Mouse (Mus musculus): Measurements from ENCODE around the gene Asah2. TPM values are rescaled to one million over a fixed set of nuclear protein-coding genes. Genes with fewer than 3 reads are reported as not detected.
"Not testable (repeated sequence)": the region's sequence is repeated elsewhere in the genome, so short reads cannot be mapped to it uniquely, and the experiment has no call there.

The Asah2 gene
- total RNA-seq (2017): 23.3 and 31.3 TPM in 2 replicates

DNA sequence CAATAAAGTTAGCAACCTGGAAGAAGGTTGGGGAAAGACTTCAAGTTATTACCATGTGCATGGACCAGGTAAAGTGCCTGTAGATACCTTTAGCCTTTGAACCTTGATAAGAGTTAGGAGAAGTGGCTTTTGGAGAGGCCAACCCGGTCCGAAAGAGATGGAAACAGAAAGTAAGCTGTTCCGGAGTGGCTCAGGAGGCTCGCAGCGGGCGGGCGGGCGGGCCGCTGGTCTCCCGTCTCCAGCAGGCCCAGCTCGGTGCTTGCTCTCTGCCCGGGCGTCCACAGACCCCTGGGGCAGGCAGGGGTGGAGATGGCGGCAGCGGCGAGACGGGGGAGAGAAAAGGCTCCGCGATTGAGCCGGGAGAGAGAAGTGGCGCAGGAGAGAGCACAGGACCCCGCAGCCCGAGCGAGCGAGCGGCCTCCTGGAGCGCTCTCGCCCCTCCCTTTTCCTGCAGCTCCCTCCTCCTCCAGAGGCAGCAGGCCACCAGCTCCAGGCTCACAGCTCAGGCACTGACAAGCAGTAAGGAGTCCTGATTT is at the start of gene Asah2:
Asah2 (minus strand) TSS at position 441 of the 536 bp plus-strand sequence.
- ATAC-seq (replicated peaks in 1 of 2; ENCODE audit: insufficient read depth in 1 of 2, low FRiP score in 2 of 2, low TSS enrichment in 1 of 2, low read depth in 1 of 2, poor library complexity in 2 of 2, severe bottlenecking in 2 of 2): peak; percentile 83 to 87

DNA sequence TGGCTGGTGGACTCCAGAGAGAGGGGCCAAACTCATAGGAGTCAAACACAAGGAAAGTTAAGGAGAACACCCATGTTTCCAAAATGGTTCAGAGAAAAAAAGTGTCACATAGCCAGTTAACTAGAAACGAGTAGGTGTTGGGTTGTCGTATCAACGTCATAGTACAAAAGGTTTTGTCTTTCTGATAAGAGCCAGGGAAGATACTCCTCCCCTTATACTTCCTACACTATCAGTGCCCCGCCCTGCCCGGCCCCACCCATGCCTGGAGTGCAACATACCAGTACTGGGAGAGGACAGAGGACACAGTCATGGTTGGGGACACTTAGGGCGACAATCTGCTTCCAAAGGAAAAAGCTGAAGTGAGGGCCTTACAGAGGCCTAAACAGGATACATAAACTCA is 49.0 kb upstream of the Asah2 start:
- ATAC-seq (replicated peaks in 1 of 2; ENCODE audit: insufficient read depth in 1 of 2, low FRiP score in 2 of 2, low TSS enrichment in 1 of 2, low read depth in 1 of 2, poor library complexity in 2 of 2, severe bottlenecking in 2 of 2): no peak

DNA sequence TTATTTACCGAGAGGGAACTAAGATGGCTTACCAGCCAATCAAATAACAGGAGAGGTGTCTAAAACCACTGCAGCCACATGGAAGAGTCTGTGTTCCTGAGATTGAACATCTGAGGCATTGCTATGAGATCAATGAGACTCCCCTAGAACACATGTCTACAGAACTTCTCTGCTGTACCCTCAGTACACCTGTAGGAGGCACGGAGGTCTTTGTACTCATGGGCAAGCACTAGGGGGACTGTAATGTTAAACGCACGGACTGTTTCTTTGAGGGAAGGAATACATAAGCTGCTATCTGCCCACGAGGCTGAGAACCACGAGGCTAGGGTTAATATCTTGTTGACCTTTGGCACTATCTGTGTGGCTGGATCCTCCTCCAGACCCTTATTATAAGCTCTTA is 44.5 kb upstream of the Asah2 start:
- no peak for ATAC-seq (replicated peaks in 1 of 2; ENCODE audit: insufficient read depth in 1 of 2, low FRiP score in 2 of 2, low TSS enrichment in 1 of 2, low read depth in 1 of 2, poor library complexity in 2 of 2, severe bottlenecking in 2 of 2)

DNA sequence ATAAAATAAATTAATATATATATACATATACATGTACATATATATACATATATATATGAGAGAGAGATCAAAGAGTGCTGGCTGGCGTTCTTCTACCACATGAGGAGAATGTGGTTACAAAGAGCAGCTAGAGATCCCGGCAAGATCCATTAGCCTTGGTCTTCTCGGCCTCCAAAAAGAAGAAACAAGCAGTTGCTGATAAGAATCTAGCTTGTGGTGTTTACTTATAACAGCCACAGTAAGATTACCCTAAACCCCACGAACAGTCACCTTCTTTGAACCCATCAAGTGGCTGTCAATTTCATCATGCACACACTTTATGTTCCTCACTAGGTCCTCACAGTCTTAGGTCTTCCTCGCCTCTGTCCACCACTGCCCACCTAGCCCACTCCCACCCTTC is 40.7 kb upstream of the Asah2 start:
- ATAC-seq (replicated peaks in 1 of 2; ENCODE audit: insufficient read depth in 1 of 2, low FRiP score in 2 of 2, low TSS enrichment in 1 of 2, low read depth in 1 of 2, poor library complexity in 2 of 2, severe bottlenecking in 2 of 2): peak; percentile 36 to 59; a peak in 3 of 4 replicates

DNA sequence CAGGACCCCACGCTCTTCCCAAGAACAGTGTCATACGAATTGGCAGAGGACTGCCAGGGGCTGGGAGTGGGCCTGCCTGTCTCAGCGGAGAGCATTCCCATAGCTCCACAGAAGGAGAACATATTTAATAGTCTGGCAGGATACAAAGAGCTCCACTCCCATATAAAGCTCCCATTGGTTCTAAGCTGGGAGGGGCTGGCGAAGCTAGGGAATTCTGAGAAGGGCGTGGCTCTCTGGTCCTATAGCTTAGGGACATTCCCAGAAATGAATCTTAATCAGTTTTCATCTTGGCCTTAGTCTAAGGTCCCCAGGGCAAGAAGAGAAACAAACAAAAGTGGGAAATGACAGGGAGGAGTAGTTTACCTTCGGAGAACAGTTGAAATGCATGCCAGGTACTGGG is 34.4 kb upstream of the Asah2 start:
- ATAC-seq (replicated peaks in 1 of 2; ENCODE audit: insufficient read depth in 1 of 2, low FRiP score in 2 of 2, low TSS enrichment in 1 of 2, low read depth in 1 of 2, poor library complexity in 2 of 2, severe bottlenecking in 2 of 2): no peak

DNA sequence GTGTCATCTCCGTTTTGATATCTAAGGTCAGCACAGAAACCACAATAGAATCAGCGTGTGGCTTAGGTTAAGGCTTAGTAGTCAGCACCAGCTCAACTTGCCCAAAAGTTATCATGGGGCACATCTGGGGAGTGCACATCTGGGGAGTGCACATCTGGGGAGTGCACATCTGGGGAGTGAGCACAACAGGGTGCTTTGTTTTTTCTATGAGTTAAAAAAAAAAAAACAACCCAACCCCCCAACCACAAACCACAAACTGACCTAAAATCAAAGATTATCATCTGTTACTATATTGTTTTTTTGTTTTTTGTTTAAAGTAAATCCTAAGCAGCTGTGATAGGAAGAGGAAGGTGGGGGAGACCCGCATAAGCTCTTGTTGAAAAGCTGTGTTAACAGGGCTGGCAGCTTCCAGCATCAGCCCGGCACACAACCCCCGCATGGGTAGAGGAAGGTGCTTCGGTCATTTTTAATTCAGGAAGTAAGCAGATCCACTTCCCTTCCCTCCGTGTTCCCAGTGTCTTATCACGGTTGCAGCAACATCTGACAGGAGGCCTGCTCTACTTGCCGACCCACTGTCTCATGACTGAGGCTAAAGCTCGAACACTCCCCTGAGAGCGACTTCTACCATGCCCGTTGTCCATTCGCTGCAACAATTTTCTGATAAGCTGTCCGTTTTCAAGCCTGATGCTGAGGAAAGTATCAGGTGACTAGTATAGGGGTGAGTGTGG is 30.5 kb upstream of the Asah2 start:
- ATAC-seq (replicated peaks in 1 of 2; ENCODE audit: insufficient read depth in 1 of 2, low FRiP score in 2 of 2, low TSS enrichment in 1 of 2, low read depth in 1 of 2, poor library complexity in 2 of 2, severe bottlenecking in 2 of 2): peak; percentile 22 to 33; a peak in 2 of 4 replicates

DNA sequence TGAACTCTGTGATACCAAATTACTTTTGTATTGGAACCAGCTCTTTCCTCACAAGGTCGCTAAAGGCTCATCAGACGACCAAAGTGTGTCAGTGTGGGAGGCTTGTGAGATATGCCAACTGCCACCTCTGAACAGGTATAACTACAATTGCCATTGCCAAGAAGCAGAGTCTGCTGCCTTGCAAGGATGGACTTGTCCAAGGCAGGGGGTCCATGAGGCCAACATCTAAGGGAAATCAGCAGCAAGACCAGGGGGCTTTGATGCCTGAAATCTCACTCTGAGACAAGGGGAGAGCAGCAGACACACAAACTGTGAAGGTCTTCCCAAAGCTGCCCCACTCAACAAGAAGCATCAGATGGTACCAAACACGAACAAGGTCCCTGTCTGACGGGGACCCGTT is 29.9 kb upstream of the Asah2 start:
- ATAC-seq (replicated peaks in 1 of 2; ENCODE audit: insufficient read depth in 1 of 2, low FRiP score in 2 of 2, low TSS enrichment in 1 of 2, low read depth in 1 of 2, poor library complexity in 2 of 2, severe bottlenecking in 2 of 2): no peak

DNA sequence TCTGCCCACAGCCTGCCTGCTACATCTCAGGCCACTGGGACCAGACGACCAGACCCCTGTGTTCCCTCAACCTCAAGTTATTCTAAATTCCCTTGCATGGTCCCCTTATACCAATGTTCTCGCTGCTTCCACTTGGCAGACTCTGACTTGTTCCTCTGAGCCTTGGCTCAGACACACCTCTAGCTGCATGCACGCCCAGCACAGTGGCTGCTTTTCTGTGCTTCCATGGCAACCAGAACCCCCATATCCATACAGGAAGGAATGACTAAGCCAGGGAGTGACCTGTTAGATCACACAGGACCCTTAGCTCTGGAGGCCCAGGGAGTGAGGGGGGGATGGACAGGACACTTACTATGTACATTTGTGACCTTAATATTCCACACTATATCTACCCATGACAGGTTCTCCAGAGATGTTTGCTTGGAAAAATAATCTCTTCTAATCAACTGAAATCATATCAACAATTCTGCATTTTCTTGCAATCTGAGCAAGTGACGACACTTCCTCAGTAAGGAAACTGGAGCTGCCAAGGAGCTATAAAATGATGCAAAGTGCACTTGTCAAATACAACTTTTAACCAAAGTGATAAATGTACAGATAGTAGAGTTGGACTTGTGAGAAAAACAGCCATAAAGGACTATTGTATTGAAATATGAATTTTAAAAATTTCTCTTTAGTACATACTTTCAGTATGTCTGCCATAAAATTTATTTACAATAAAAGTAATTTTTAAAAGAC is 29.0 kb upstream of the Asah2 start:
- no peak for ATAC-seq (replicated peaks in 1 of 2; ENCODE audit: insufficient read depth in 1 of 2, low FRiP score in 2 of 2, low TSS enrichment in 1 of 2, low read depth in 1 of 2, poor library complexity in 2 of 2, severe bottlenecking in 2 of 2)

DNA sequence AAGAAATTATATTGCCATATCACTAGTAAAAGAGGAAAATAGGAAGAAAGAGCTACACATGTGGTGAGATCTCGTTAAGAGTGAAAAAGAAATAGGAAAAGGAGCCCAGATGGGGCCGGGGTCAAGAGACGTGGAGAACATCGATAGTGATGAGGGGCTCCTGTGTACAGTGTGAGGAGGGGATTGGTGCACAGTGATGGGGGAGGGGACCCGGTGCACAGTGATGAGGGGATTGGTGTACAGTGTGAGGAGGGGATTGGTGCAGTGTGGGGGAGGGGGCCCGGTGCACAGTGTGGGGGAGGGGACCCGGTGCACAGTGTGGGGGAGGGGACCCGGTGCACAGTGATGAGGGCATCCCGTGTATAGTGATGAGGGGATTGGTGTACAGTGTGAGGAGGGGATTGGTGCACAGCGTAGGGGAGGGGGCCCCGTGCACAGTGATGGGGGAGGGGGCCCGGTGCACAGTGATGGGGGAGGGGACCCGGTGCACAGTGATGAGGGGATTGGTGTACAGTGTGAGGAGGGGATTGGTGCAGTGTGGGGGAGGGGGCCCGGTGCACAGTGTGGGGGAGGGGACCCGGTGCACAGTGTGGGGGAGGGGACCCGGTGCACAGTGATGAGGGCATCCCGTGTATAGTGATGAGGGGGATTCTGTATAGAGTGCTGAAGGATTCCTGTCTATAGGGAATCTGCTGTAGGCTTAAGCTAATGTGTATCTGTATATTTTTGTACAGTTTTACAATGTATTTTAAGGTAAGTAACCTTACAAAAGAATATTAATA is 23.9 kb upstream of the Asah2 start:
- not testable (repeated sequence) for ATAC-seq (replicated peaks in 1 of 2; ENCODE audit: insufficient read depth in 1 of 2, low FRiP score in 2 of 2, low TSS enrichment in 1 of 2, low read depth in 1 of 2, poor library complexity in 2 of 2, severe bottlenecking in 2 of 2)

DNA sequence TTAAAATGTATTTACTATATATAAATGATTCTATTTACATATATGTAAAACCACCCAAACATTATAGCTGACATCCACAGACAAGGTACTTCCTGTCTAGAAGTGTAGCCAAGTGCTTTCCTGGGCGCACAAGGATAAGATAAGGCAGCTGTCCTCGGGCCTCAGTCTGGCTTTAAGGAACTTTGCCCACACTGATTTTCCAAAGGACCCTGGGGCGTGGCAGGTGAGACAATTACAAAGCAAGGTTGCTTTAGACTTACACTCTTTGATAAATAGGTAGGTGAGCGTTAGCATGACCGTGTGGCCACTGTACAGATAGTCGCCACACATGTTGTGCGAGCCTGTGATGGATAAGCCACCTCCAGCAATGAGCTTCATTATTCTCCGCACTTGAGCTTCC is 21.3 kb upstream of the Asah2 start:
- no peak for ATAC-seq (replicated peaks in 1 of 2; ENCODE audit: insufficient read depth in 1 of 2, low FRiP score in 2 of 2, low TSS enrichment in 1 of 2, low read depth in 1 of 2, poor library complexity in 2 of 2, severe bottlenecking in 2 of 2)

DNA sequence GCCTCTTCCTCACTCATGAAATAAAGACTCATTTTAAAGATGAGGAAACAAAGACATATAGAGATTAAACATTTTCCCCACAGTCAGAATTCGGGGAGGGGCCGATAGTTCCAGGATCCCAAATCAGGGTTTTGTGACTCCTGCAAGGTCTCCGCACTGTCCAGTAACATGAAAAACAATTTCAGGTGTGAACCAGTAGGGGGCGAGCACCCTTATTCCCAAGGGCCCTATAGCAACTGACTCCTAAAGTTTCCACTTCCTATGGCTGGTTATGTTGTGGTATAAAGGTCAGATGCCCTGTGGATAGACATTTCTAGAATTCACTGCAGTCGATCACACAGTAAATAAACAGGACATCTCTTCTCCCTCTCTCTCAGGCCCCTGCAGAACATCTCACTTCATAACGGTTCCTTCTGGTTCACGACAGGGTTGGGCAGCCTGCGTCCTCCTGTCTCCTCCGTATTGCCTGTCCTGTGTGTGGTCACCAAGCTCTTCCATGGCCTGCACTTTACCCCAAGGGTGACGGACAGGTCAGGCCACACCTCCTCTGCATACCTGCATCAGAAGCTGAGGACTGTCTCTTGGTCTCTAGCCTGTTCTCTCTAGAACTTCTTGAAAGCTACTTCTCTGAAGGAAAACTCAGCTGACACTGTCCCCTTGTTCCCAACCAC is 19.3 kb upstream of the Asah2 start:
- peak in 1 of 2 experiments; percentile 27; a peak in 1 of 4 replicates for ATAC-seq (replicated peaks in 1 of 2; ENCODE audit: insufficient read depth in 1 of 2, low FRiP score in 2 of 2, low TSS enrichment in 1 of 2, low read depth in 1 of 2, poor library complexity in 2 of 2, severe bottlenecking in 2 of 2)

DNA sequence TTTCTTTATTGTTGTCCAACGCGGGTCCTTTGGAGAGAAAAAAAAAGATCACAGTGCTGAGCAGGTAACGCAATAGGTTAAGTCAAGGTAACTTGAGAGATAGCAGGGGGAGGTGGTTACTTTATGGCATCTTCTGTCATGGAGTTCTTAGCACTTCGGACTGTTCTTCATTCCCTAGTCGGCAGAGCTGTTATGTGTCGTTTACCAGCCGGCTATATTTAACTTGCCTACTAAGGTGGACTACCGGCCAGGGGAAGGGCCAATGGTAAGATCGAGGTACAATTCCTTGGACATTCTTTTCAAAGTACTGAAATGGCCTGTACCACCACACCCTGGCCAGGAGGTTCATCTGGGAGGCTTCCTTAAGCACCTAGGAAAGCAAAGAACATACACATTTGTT is 16.1 kb upstream of the Asah2 start:
- no peak for ATAC-seq (replicated peaks in 1 of 2; ENCODE audit: insufficient read depth in 1 of 2, low FRiP score in 2 of 2, low TSS enrichment in 1 of 2, low read depth in 1 of 2, poor library complexity in 2 of 2, severe bottlenecking in 2 of 2)

DNA sequence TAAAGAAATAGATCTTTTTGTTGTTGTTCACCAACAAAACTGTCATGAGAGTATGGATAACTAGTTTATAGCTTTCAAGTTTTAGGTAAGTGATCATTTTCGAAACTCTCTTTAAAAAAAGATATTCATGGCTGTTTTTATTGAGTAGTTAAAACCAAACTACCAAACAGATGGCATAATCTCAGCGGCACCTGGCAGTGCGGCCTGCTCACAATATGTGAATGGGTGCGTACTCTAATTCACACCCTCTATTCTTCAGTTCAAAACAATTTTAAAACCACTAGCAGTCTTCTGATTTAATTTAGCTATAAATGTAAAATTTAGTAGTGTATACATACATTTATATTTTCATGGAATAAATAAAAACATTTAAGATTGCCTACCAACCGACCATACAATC is 15.2 kb upstream of the Asah2 start:
- ATAC-seq (replicated peaks in 1 of 2; ENCODE audit: insufficient read depth in 1 of 2, low FRiP score in 2 of 2, low TSS enrichment in 1 of 2, low read depth in 1 of 2, poor library complexity in 2 of 2, severe bottlenecking in 2 of 2): no peak

DNA sequence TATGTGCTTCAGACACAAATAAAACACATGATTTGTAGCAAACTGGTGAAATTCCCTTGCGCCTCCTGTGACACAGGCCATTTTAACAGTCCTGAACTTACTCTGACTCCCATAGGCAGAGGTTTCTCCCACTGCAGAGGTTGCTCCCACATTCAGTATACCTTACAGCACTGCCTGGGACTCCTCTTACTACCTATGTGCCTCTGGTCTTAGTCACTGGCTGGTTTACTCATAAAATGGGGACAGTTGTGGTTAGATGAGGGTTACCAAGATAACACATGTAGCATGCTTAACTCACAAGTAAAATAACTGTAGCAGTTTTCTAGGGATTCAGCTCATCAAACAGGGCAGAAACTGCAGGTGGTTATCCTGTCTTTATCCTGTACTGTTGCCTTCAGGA is 12.8 kb upstream of the Asah2 start:
- ATAC-seq (replicated peaks in 1 of 2; ENCODE audit: insufficient read depth in 1 of 2, low FRiP score in 2 of 2, low TSS enrichment in 1 of 2, low read depth in 1 of 2, poor library complexity in 2 of 2, severe bottlenecking in 2 of 2): no peak

DNA sequence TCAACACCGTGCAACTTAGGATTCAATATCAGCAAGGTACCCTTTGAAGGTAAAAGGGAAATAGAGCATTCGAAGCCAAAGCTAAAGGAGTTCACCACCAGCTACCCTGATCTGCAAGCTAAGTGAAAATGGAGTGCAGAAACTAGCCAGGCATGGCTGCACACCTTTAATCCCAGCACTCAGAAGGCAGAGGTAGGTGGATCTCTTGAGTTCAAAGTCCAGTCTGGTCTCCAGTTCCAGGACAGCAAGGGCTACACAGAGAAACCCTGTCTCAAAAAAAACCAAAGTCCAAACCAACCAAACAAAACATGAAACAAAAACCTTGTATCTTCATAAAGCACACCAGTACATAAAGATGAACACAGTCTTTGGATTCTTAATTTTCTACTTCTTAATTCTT is 11.7 kb upstream of the Asah2 start:
- ATAC-seq (replicated peaks in 1 of 2; ENCODE audit: insufficient read depth in 1 of 2, low FRiP score in 2 of 2, low TSS enrichment in 1 of 2, low read depth in 1 of 2, poor library complexity in 2 of 2, severe bottlenecking in 2 of 2): no peak

DNA sequence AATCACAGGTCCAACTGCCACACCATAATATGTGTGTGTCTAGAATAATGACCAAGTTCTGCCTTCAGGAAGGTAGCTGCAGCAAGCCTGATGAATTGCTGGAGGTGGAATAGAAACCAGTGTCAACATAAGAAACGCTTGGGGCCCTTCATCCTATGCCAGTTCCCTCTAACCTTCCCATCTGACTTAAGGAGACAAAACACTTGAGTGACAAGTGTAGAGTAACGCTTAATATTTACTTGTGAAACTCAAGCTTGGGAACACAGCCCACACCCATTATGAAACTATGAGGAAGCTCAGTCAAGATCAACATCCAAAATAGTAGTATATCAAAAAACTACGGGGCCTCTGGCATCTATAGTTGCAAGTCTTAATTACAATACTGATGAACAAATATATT is 10.5 kb upstream of the Asah2 start:
- ATAC-seq (replicated peaks in 1 of 2; ENCODE audit: insufficient read depth in 1 of 2, low FRiP score in 2 of 2, low TSS enrichment in 1 of 2, low read depth in 1 of 2, poor library complexity in 2 of 2, severe bottlenecking in 2 of 2): no peak

DNA sequence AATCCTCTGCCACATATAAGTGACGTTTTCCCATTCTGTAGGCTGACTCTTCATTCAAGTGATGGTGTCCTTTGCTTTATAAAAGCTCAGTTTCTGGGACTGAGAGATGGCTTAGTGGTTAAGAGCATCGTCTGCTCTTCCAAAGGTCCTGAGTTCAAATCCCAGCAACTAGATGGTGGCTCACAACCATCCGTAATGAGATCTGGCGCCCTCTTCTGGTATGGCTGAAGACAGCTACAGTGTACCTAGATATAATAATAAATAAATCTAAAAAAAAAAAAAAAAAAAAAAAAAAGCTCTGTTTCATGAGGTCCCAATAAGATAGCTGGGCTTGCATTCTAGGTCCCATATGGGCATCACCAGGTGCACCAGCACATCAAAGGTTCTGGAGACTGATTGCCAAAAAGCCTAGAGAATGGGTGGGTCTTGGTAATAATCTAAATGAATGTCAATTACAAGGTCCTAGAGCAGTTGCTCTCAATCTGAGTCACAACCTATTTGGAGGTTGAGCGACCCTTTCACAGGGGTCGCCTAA is 9.5 kb upstream of the Asah2 start:
- ATAC-seq (replicated peaks in 1 of 2; ENCODE audit: insufficient read depth in 1 of 2, low FRiP score in 2 of 2, low TSS enrichment in 1 of 2, low read depth in 1 of 2, poor library complexity in 2 of 2, severe bottlenecking in 2 of 2): no peak

All from hematopoietic stem cell, adult 5-6 weeks (primary cell).